Mouse (Mus musculus) kidney, adult 8-10 months (tissue): ENCODE measurements around the gene 2210016L21Rik.

Experiments used
- DNase-seq, 2 experiments: peaks; one replicate each; pipeline ENCODE4 v3.0.0; 2022

2210016L21Rik gene

GRCm38 (mm10) chr5:114945072-114945471 lies 3.1 kb downstream of the 2210016L21Rik start:
- DNase-seq, result peak; percentile 66 to 69

DNA sequence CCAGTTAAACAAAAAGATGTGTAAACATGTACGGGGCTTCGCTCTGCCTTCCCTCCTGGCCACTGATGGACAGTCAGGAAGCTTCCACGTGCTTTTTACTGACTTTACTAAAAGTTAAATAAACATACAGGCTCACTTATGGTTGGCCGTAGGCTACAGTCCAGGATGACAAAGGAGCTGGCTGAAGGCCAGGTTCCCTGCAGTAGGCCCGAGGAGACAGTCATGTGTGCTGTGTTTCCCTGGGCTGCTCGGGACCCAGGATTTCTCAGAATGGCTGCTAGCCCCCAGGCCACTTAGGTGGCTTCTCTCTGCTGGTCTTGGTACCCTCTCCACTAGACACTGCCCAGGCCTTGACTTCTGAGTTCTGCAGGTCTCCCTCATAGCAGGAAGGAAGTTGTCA lies 6.9 kb downstream of the 2210016L21Rik start:
- peak in 1 of 2 experiments; percentile 51 for DNase-seq

- no peak for DNase-seq
Measured at GRCm38 (mm10) chr5:114949316-114949715, 7.4 kb downstream of the 2210016L21Rik start.

- DNase-seq, result no peak
Measured at GRCm38 (mm10) chr5:114949812-114950211, 7.9 kb downstream of the 2210016L21Rik start.

- DNase-seq, result no peak
Measured at GRCm38 (mm10) chr5:114950669-114951068, 8.7 kb downstream of the 2210016L21Rik start.

GRCm38 (mm10) chr5:114951279-114951880 lies 9.4 kb downstream of the 2210016L21Rik start:
- no peak for DNase-seq

GRCm38 (mm10) chr5:114953326-114953725 lies 11.4 kb downstream of the 2210016L21Rik start:
- DNase-seq, result no peak

DNA sequence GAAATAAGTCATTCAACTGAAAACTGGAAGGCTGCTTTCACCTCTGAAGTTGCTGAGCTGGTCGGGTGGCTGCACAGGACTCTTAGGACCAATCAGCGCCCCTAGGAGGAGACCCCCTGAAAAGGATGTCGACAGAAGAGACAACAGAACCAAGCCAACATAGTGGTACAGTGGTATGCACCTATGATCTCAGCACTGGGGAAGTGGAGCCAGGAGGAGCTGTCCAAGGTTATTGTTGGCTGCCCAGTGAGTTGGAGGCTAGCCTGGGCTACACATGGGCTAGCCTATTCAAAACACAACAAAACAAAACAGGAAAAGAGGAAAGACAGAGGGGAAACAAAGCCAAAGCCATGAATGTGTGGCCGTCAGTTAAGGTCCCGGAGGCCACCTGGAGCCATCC lies 16.1 kb downstream of the 2210016L21Rik start:
- DNase-seq, result no peak

- peak; percentile 53 to 66 for DNase-seq
Measured at GRCm38 (mm10) chr5:114961590-114962360, 19.8 kb downstream of the 2210016L21Rik start.

GRCm38 (mm10) chr5:114964315-114964966 lies 22.5 kb downstream of the 2210016L21Rik start:
- DNase-seq, result peak in 1 of 2 experiments; percentile 64

GRCm38 (mm10) chr5:114964967-114965898 lies 23.3 kb downstream of the 2210016L21Rik start:
- DNase-seq, result peak; percentile 75 to 83

DNA sequence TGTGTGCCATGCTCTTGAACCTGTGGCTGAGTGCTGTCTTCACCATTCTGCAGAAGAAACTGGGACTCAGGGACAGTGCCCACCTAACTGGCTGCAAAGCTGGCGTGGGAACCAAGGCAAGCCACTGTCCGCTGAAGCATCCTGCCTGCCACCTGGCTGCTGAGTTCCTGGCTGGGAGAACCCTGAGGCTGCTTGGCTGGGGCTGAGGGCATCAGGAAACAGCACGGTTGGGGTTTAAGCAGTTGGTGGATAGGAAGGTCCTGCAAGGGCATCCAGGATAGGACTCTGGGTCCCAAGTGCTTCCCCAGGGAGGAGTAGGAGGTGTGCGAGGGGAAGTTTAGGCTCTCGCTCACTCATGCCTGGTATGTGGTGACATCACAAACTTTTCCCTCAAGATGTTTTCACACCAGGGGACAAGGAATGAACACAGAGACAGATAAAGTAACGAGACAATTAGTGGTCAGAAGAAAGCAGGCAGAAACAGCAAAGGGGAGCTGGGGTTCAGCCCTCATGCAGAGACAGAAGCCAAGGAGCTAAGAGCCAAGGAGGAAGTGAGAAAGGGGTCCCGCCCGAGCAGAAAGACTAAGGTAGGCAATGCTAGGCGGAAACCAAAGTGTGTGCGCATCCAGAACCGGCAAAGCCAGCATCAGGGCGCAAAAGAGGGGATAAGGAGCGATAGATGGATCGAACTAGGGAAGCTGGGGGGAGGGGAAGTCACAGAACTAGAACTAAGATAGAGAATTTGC lies 25.7 kb downstream of the 2210016L21Rik start:
- peak; percentile 41 to 48 for DNase-seq

GRCm38 (mm10) chr5:114968651-114969050 lies 26.7 kb downstream of the 2210016L21Rik start:
- DNase-seq, result peak; percentile 69 to 82

DNA sequence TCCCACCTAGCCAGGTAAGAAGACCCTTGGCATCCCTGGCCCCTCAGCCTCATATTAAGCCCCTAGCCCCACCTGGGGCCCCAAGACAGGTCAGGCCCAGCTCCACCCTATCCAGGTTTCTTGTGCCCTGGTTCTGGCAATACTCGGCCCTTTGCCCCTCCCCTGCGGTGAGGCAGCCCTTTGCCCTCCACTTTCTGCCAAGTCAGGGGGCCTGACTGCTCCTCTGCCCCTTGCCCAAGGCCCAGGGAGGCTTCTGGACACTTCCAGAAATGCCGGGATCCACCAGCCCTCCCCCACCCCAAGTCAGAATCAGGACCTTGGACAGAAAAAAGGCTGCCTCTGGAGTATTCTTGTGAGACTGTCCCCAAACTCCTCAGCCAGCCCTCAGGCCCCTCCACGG lies 27.1 kb downstream of the 2210016L21Rik start:
- DNase-seq, result peak; percentile 90 to 91

DNA sequence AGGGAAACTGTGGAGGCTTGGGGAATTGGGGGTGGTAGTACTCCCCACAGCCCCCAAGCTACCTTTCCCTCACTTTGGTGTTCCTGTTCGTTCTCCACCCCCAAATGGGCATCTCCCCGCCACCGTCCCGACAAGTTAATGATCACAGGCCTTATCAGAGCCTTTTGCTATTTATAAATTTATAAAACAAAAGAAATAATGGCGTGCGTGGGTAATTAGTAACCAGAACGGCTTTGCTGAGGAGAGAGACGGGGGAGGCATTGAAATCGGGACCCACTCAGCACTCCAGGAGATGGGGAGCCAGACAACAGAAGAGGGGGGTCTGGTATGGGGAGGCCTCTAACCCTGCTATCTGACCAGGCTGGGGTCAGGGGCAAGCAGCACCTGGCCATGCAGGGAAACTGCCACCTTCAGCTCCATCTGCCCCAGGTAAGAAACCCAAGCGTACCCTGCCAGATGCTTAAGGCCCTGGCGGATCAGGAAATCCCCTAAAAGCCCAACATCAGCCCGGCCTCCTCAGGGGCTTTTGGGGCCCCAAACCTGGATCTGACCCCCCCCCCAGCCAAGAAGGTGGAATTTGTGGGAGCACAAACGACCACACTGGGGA lies 27.8 kb downstream of the 2210016L21Rik start:
- peak in 1 of 2 experiments; percentile 44 for DNase-seq

GRCm38 (mm10) chr5:114970824-114971227 lies 28.9 kb downstream of the 2210016L21Rik start, which contains the start of gene Hnf1a:
Gene Hnf1a (minus strand): TSS chr5:114971094.
- peak; percentile 74 to 76 for DNase-seq

GRCm38 (mm10) chr5:114972201-114972600 lies 30.2 kb downstream of the 2210016L21Rik start:
- no peak for DNase-seq

DNA sequence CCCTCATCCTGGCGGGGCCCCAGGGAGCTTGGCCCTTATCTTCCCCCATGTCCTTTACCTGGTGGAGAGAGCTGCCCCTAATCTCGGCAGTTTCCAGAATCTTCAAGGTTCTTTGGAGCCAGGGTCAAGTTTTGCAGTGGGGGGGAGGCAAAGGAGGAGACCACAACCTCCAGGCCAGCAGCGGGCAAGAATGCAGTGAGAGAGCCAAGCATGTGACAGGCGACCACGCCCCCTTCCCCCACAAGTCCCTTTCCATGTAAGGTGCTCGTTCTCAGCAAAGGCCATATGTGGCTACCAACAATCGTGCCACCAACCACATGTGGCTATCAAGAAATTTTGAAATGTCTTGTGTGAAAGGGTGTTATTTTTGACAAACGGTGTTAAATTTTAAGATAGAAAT lies 31.2 kb downstream of the 2210016L21Rik start:
- DNase-seq, result peak; percentile 54 to 60

GRCm38 (mm10) chr5:114976935-114977334 lies 35.0 kb downstream of the 2210016L21Rik start:
- DNase-seq, result no peak

DNA sequence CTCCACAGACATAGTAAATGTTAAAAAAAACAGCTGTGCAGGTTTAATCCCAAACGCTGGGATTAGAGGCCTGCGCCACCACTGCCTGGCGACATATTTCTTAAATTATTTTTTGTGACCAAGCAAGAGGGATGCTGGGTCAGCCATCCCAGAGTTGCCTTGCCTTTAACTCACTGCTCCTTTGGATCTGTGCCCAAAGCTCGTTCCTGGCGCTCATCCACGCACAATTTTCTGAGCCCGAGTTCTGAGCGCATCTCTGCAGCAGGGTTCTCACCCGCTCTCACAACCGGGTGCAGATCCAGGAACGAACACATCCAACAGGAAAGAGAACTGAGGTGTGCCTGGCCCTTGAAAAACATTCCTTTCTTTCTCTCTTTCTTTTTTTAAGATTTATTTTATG lies 36.5 kb downstream of the 2210016L21Rik start:
- DNase-seq, result peak in 1 of 2 experiments; percentile 60

GRCm38 (mm10) chr5:114978888-114979249 lies 36.9 kb downstream of the 2210016L21Rik start:
- no peak for DNase-seq
